Mouse (Mus musculus) myocyte (in vitro differentiated cells): ENCODE results near the gene Rpl12. TPM values are rescaled to one million over a fixed set of nuclear protein-coding genes. Genes with fewer than 3 reads are reported as not detected.

Source experiments
- H3K27me3 ChIP-seq: one replicate; pipeline ENCODE4 v1.6.1; 2011; ENCODE audit not compliant: control insufficient read depth, insufficient read depth, insufficient read length
- H3K36me3 ChIP-seq: one replicate; pipeline ENCODE4 v1.6.1; 2011; ENCODE audit not compliant: control insufficient read depth, insufficient read depth
- H3K4me2 ChIP-seq: one replicate; pipeline ENCODE4 v1.6.1; 2011; ENCODE audit warnings: low read depth, control low read depth
- H3K4me3 ChIP-seq: one replicate; pipeline ENCODE4 v1.5.1; 2011; ENCODE audit warnings: mild to moderate bottlenecking, control low read depth, moderate library complexity
- H3K79me2 ChIP-seq: one replicate; pipeline ENCODE4 v1.6.1; 2011; ENCODE audit not compliant: control insufficient read depth, insufficient read depth
- H3ac ChIP-seq: one replicate; pipeline ENCODE4 v1.6.1; 2011; ENCODE audit not compliant: control insufficient read depth, insufficient read length
- CEBPB ChIP-seq: IDR thresholded peaks from 2 replicates; pipeline ENCODE4 v1.6.1; 2011; ENCODE audit warnings: mild to moderate bottlenecking, moderate library complexity; ENCODE audit not compliant: poor library complexity, insufficient read depth, severe bottlenecking
- E2F4 ChIP-seq: IDR thresholded peaks from one replicate; pipeline ENCODE4 v1.6.1; 2011; ENCODE audit warnings: mild to moderate bottlenecking, control low read depth, moderate library complexity; ENCODE audit not compliant: insufficient read depth
- MAX ChIP-seq: IDR thresholded peaks from one replicate; pipeline ENCODE4 v1.6.1; 2011; ENCODE audit warnings: low read depth, mild to moderate bottlenecking, control low read depth
- MYOD1 ChIP-seq, 3 experiments: IDR thresholded peaks; one replicate each; pipeline ENCODE4 v1.6.1; 2011; ENCODE audit warnings: control low read depth in 2 of 3, low read depth in 2 of 3, mild to moderate bottlenecking in 2 of 3, moderate library complexity in 1 of 3; ENCODE audit not compliant: insufficient read length in 2 of 3, control insufficient read depth in 1 of 3
- MYOG ChIP-seq, 3 experiments: IDR thresholded peaks; one replicate each; pipeline ENCODE4 v1.6.1; 2011; ENCODE audit warnings: control low read depth in 2 of 3, low read depth in 2 of 3, mild to moderate bottlenecking in 2 of 3; ENCODE audit not compliant: insufficient read length in 2 of 3, control insufficient read depth in 1 of 3, insufficient read depth in 1 of 3
- POLR2A ChIP-seq: IDR thresholded peaks from one replicate; pipeline ENCODE4 v1.6.1; 2011; ENCODE audit warnings: low read depth, mild to moderate bottlenecking, control low read depth, moderate library complexity; ENCODE audit not compliant: insufficient read length
- POLR2AphosphoS2 ChIP-seq: IDR thresholded peaks from one replicate; pipeline ENCODE4 v1.6.1; 2011; ENCODE audit warnings: low read depth, control low read depth; ENCODE audit not compliant: insufficient read length
- REST ChIP-seq: IDR thresholded peaks from one replicate; pipeline ENCODE4 v1.6.1; 2011; ENCODE audit warnings: mild to moderate bottlenecking, control low read depth, moderate library complexity; ENCODE audit not compliant: insufficient read depth, insufficient read length
- SRF ChIP-seq: IDR thresholded peaks from one replicate; pipeline ENCODE4 v1.6.1; 2011; ENCODE audit warnings: low read depth; ENCODE audit not compliant: control insufficient read depth, insufficient read length
- TCF12 ChIP-seq: IDR thresholded peaks from one replicate; pipeline ENCODE4 v1.6.1; 2011; ENCODE audit warnings: mild to moderate bottlenecking, control low read depth; ENCODE audit not compliant: poor library complexity, insufficient read depth, severe bottlenecking
- TCF3 ChIP-seq: IDR thresholded peaks from one replicate; pipeline ENCODE4 v1.6.1; 2011; ENCODE audit warnings: low read depth, control low read depth; ENCODE audit not compliant: insufficient read length
- USF1 ChIP-seq: IDR thresholded peaks from one replicate; pipeline ENCODE4 v1.6.1; 2011; ENCODE audit warnings: low read depth, mild to moderate bottlenecking, control low read depth, moderate library complexity
- polyA plus RNA-seq: library from polyadenylated mRNA; unstranded; fragments of >200 nt; fragmentation: generic; extraction: Trizol; gene quantifications from one replicate; pipeline ENCODE4 v1.2.1, GENCODE M21; 2012; ENCODE audit warnings: missing spikeins

Gene Rpl12
- polyA plus RNA-seq, 1 experiment, result 2,628 TPM

GRCm38 (mm10) chr2:32983617-32984016 lies 22.3 kb downstream of the Rpl12 start:
- H3K4me2 ChIP-seq, result no peak overlapping the region
- H3K4me3 ChIP-seq, result no peak overlapping the region
- no peak overlapping the region for H3ac ChIP-seq
- no peaks in the 10 kb centered on the region for H3K79me2 ChIP-seq
- peaks cover 22% of the 10 kb centered on the region for H3K27me3 ChIP-seq
- TF ChIP-seq TCF3 (no peak), SRF (no peak), E2F4 (no peak), MYOD1 (IDR thresholded peaks at IDR 0.05; ENCODE audit: control insufficient read depth in 1 of 3, insufficient read length in 2 of 3, low read depth in 2 of 3) (no peak), POLR2AphosphoS2 (no peak)
- H3K36me3 ChIP-seq, result no peaks in the 10 kb centered on the region

- H3ac ChIP-seq, result no peak overlapping the region
- H3K36me3 ChIP-seq, result no peaks in the 10 kb centered on the region
- H3K27me3 ChIP-seq, result peaks cover 22% of the 10 kb centered on the region
- H3K4me3 ChIP-seq, result no peak overlapping the region
- no peak overlapping the region for H3K4me2 ChIP-seq
- TF ChIP-seq MYOD1 (IDR thresholded peaks at IDR 0.05; ENCODE audit: control insufficient read depth in 1 of 3, insufficient read length in 2 of 3, low read depth in 2 of 3) (no peak), REST (no peak), MAX (no peak), MYOG (IDR thresholded peaks at IDR 0.05; ENCODE audit: control insufficient read depth in 1 of 3, insufficient read depth in 1 of 3, insufficient read length in 2 of 3, low read depth in 2 of 3) (no peak), TCF12 (no peak), TCF3 (no peak), USF1 (no peak), E2F4 (no peak), CEBPB (no peak), SRF (no peak), POLR2A (no peak), POLR2AphosphoS2 (no peak)
- H3K79me2 ChIP-seq, result no peaks in the 10 kb centered on the region
Observed at GRCm38 (mm10) chr2:32985844-32986243, 24.5 kb downstream of the Rpl12 start.

- Histone ChIP-seq H3K4me3 (no peak overlapping the region), H3ac (no peak overlapping the region), H3K27me3 (peaks cover 22% of the 10 kb centered on the region), H3K36me3 (no peaks in the 10 kb centered on the region), H3K79me2 (no peaks in the 10 kb centered on the region), H3K4me2 (no peak overlapping the region)
- TF ChIP-seq POLR2A (no peak), REST (no peak), TCF3 (no peak), SRF (no peak), MYOG (IDR thresholded peaks at IDR 0.05; ENCODE audit: control insufficient read depth in 1 of 3, insufficient read depth in 1 of 3, insufficient read length in 2 of 3, low read depth in 2 of 3) (no peak)
Observed at GRCm38 (mm10) chr2:32989376-32989775, 28.0 kb downstream of the Rpl12 start.

- Histone ChIP-seq H3K36me3 (no peaks in the 10 kb centered on the region), H3ac (no peak overlapping the region), H3K27me3 (peaks cover 18% of the 10 kb centered on the region), H3K4me3 (no peak overlapping the region), H3K4me2 (no peak overlapping the region), H3K79me2 (no peaks in the 10 kb centered on the region)
- TF ChIP-seq TCF3 (no peak), POLR2A (no peak), SRF (no peak), E2F4 (no peak), REST (no peak)
Observed at GRCm38 (mm10) chr2:32990167-32990832, 28.9 kb downstream of the Rpl12 start.

DNA sequence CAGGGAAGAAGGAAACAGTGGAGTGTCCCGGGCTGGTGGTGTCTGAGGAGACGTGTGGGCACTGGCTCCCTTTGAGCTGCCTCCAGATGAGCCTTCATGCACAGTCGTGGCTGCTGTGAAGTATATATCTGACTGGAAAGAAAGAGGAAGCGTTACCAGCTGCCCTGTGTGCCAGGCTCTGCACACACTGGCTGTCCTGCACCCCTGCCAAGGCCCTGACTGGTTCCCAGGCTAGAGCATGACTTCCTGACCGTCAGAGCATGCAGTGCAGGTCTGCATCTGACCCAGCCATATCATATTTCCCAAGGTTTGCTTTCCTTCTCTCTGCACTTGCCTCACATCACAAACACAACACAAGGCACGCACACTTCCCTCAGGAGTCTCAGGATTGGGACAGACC lies 30.8 kb downstream of the Rpl12 start:
- Histone ChIP-seq H3K79me2 (no peaks in the 10 kb centered on the region), H3ac (no peak overlapping the region), H3K4me3 (no peak overlapping the region), H3K27me3 (peaks cover under 1% of the 10 kb centered on the region), H3K36me3 (no peaks in the 10 kb centered on the region), H3K4me2 (no peak overlapping the region)
- TF ChIP-seq E2F4 (no peak), MAX (no peak), POLR2AphosphoS2 (no peak), CEBPB (no peak)

- TF ChIP-seq REST, result no peak
- TF ChIP-seq MYOD1 (IDR thresholded peaks at IDR 0.05; ENCODE audit: control insufficient read depth in 1 of 3, insufficient read length in 2 of 3, low read depth in 2 of 3), result no peak
- TF ChIP-seq TCF3, result no peak
- no peak for TF ChIP-seq POLR2AphosphoS2
- no peak for TF ChIP-seq E2F4
- no peak for TF ChIP-seq MYOG (IDR thresholded peaks at IDR 0.05; ENCODE audit: control insufficient read depth in 1 of 3, insufficient read depth in 1 of 3, insufficient read length in 2 of 3, low read depth in 2 of 3)
- no peak for TF ChIP-seq POLR2A
- TF ChIP-seq TCF12, result no peak
- TF ChIP-seq SRF, result no peak
- TF ChIP-seq CEBPB, result no peak
- TF ChIP-seq USF1, result no peak
- no peak for TF ChIP-seq MAX
- Histone ChIP-seq H3ac (no peak overlapping the region), H3K4me3 (no peak overlapping the region), H3K4me2 (no peak overlapping the region), H3K79me2 (no peaks in the 10 kb centered on the region), H3K36me3 (no peaks in the 10 kb centered on the region), H3K27me3 (no peaks in the 10 kb centered on the region)
Observed at GRCm38 (mm10) chr2:32997081-32997480, 35.7 kb downstream of the Rpl12 start.
